18 mouse cellular contexts compared by ENCODE assay signal in genomic region chr16:93749147-93749910, GRCm38 (mm10).
"Had no signal": no experiment of that assay in that cellular context is flagged by ENCODE, and none has a peak within 500 bp of the region (broad histone marks: within the 10 kb centered on the region; RNA-seq: fewer than 3 reads in every experiment).

No protein-coding gene starts in this region.

- H3K4me1 ChIP-seq: kidney, embryonic 15.5 days; midbrain, embryonic 12.5 days; midbrain, embryonic 15.5 days; neural tube, embryonic 12.5 days; neural tube, embryonic 15.5 days had no signal

- DNase-seq: kidney, postnatal 10 days; kidney, postnatal 36 days; layer of hippocampus, postnatal 36 days; liver, embryonic 13.5 days; lung, adult 2 months; lung, postnatal 14 days; lung, postnatal 4 days; right cerebral cortex, adult 18-20 months; right cerebral cortex, postnatal 14 days; right cerebral cortex, postnatal 4 days; thymus, postnatal 25 days had no signal

- H3K27ac ChIP-seq: kidney, embryonic 15.5 days; left cerebral cortex, adult 2 months; liver, embryonic 13.5 days; midbrain, embryonic 12.5 days; midbrain, embryonic 15.5 days; neural tube, embryonic 12.5 days; neural tube, embryonic 15.5 days; stomach, embryonic 15.5 days had no signal

- H3K27me3 ChIP-seq: kidney, embryonic 15.5 days; liver, embryonic 13.5 days; midbrain, embryonic 12.5 days; midbrain, embryonic 15.5 days; neural tube, embryonic 12.5 days; neural tube, embryonic 15.5 days; stomach, embryonic 15.5 days had no signal

- H3K4me3 ChIP-seq: kidney, embryonic 15.5 days; left cerebral cortex, adult 2 months; liver, embryonic 13.5 days; midbrain, embryonic 12.5 days; midbrain, embryonic 15.5 days; neural tube, embryonic 12.5 days; neural tube, embryonic 15.5 days; stomach, embryonic 15.5 days had no signal

- ATAC-seq: midbrain, embryonic 15.5 days had no signal
